Mouse (Mus musculus) left cerebral cortex, postnatal 36 days (tissue): Measurements from ENCODE around the gene Akap1. TPM values are rescaled to one million over a fixed set of nuclear protein-coding genes. Genes with fewer than 3 reads are reported as not detected.
A peak's percentile ranks its signal among the peaks of the same experiment; 100 is the strongest.

Source experiments
- DNase-seq, 2 experiments: peaks; one replicate each; pipeline ENCODE4 v3.0.0; 2021 to 2022; ENCODE audit warnings: low spot score in 2 of 2, mixed read lengths in 1 of 2
- intact Hi-C: fragments of 180-260 bp; cut with DNase I; formaldehyde crosslinking; loops from one replicate; pipeline ENCODE4 v1.15.1; 2025
- total RNA-seq, 2 experiments: library from RNA; stranded (reverse); gene quantifications; 2 replicates each; pipeline ENCODE4 v1.2.3; 2021

Gene Akap1
- total RNA-seq, 2 experiments from 2014 or later: 41.6 to 43.1 TPM

- intact Hi-C loops: no loop called here
Measured at GRCm38 (mm10) chr11:88888996-88889395, 24.6 kb upstream of the Akap1 start.

GRCm38 (mm10) chr11:88884376-88885065 lies 20.1 kb upstream of the Akap1 start:
- no peak for DNase-seq
- intact Hi-C loops: no loop called here

More at GRCm38 (mm10) chr11:88888996-88889395, 24.6 kb upstream of the Akap1 start:
- DNase-seq: no peak

GRCm38 (mm10) chr11:88878011-88878410 lies 13.6 kb upstream of the Akap1 start:
- no peak for DNase-seq
- intact Hi-C loops: no loop called here

- intact Hi-C loops: no loop called here
- peak in 1 of 2 experiments; percentile 22 for DNase-seq
Measured at GRCm38 (mm10) chr11:88873667-88874030, 9.3 kb upstream of the Akap1 start.

GRCm38 (mm10) chr11:88873027-88873666 lies 8.8 kb upstream of the Akap1 start:
- no peak for DNase-seq
- intact Hi-C loops: no loop called here

- intact Hi-C loops: no loop called here
Measured at GRCm38 (mm10) chr11:88869443-88869842, 5.1 kb upstream of the Akap1 start.

GRCm38 (mm10) chr11:88863904-88864457 lies 405 bp downstream of the Akap1 start:
- DNase-seq: no peak
- intact Hi-C loops: no loop called here

More at GRCm38 (mm10) chr11:88869443-88869842, 5.1 kb upstream of the Akap1 start:
- DNase-seq: no peak

GRCm38 (mm10) chr11:88863071-88863903 lies 1.1 kb downstream of the Akap1 start:
- no peak for DNase-seq
- intact Hi-C loops: no loop called here

- DNase-seq: no peak
- intact Hi-C loops: no loop called here
Measured at GRCm38 (mm10) chr11:88862355-88862754, 2.0 kb downstream of the Akap1 start.

GRCm38 (mm10) chr11:88861060-88861459 lies 3.3 kb downstream of the Akap1 start:
- intact Hi-C loops: no loop called here
- no peak for DNase-seq

GRCm38 (mm10) chr11:88860641-88861040 lies 3.7 kb downstream of the Akap1 start:
- DNase-seq: no peak
- intact Hi-C loops: no loop called here

GRCm38 (mm10) chr11:88857311-88858005 lies 6.9 kb downstream of the Akap1 start:
- DNase-seq: no peak
- intact Hi-C loops: no loop called here

GRCm38 (mm10) chr11:88856383-88856782 lies 8.0 kb downstream of the Akap1 start:
- DNase-seq: no peak
- intact Hi-C loops: no loop called here

- DNase-seq: no peak
- intact Hi-C loops: no loop called here
Measured at GRCm38 (mm10) chr11:88855795-88856194, 8.6 kb downstream of the Akap1 start.

- no peak for DNase-seq
- intact Hi-C loops: no loop called here
Measured at GRCm38 (mm10) chr11:88853588-88853987, 10.8 kb downstream of the Akap1 start.

GRCm38 (mm10) chr11:88852806-88853205 lies 11.6 kb downstream of the Akap1 start:
- intact Hi-C loops: no loop called here
- no peak for DNase-seq

- intact Hi-C loops: no loop called here
- no peak for DNase-seq
Measured at GRCm38 (mm10) chr11:88851049-88851825, 13.1 kb downstream of the Akap1 start.

GRCm38 (mm10) chr11:88849732-88850131 lies 14.7 kb downstream of the Akap1 start:
- no peak for DNase-seq
- intact Hi-C loops: no loop called here

GRCm38 (mm10) chr11:88849284-88849683 lies 15.1 kb downstream of the Akap1 start:
- peak; percentile 40 to 62 for DNase-seq
- intact Hi-C loops: no loop called here
